Mouse (Mus musculus) spleen, adult 2 months (tissue): ENCODE data around the gene Foxk1. TPM values are rescaled to one million over a fixed set of nuclear protein-coding genes. Genes with fewer than 3 reads are reported as not detected.

Experiments used
- DNase-seq, 2 experiments: peaks; one replicate each; pipeline versions ENCODE4 v3.0.0 to v3.0.0-alpha.2; 2012 to 2021; ENCODE audit warnings: low spot score in 2 of 2, low read depth in 1 of 2
- H3K27ac ChIP-seq: fragments of 200-500 bp; 2 replicates; pipeline ENCODE4 v1.5.1; 2012; ENCODE audit warnings: low read length, inconsistent platforms; ENCODE audit not compliant: insufficient read depth
- H3K27me3 ChIP-seq: fragments of 200-500 bp; 2 replicates; pipeline ENCODE4 v1.6.1; 2012; ENCODE audit warnings: mild to moderate bottlenecking, moderate library complexity, low read length, inconsistent platforms; ENCODE audit not compliant: control insufficient read depth, insufficient read depth
- H3K36me3 ChIP-seq: fragments of 200-500 bp; 2 replicates; pipeline ENCODE4 v1.6.1; 2012; ENCODE audit warnings: mild to moderate bottlenecking, low read length, inconsistent platforms; ENCODE audit not compliant: control insufficient read depth, insufficient read depth
- H3K4me1 ChIP-seq: fragments of 200-500 bp; 2 replicates; pipeline ENCODE4 v1.6.1; 2011; ENCODE audit warnings: inconsistent platforms; ENCODE audit not compliant: control insufficient read depth, insufficient read depth, insufficient read length
- H3K4me3 ChIP-seq: fragments of 200-500 bp; 2 replicates; pipeline ENCODE4 v1.5.1; 2011; ENCODE audit warnings: mild to moderate bottlenecking, inconsistent platforms; ENCODE audit not compliant: insufficient read depth, insufficient read length; ENCODE audit errors: extremely low read depth
- CTCF ChIP-seq: fragments of 200-500 bp; IDR thresholded peaks from 2 replicates; pipeline ENCODE4 v1.5.1; 2011; ENCODE audit warnings: mild to moderate bottlenecking, inconsistent platforms; ENCODE audit not compliant: insufficient read depth, insufficient read length, insufficient replicate concordance; ENCODE audit errors: extremely low read depth
- POLR2A ChIP-seq: fragments of 200-500 bp; IDR thresholded peaks from 2 replicates; pipeline ENCODE4 v1.6.1; 2011; ENCODE audit warnings: low read depth, low read length, inconsistent platforms
- WGBS: fragments of 180-500 bp; shearing (Covaris S2); methylation state at CpG from one replicate; pipeline ENCODE4 v1.1.7; 2018; 5-methylcytosine and 5-hydroxymethylcytosine counted together
- polyA plus RNA-seq: library from polyadenylated mRNA; depleted of rRNA; stranded (reverse); fragments of >200 nt; gene quantifications from 2 replicates; pipeline ENCODE4 v1.2.3, GENCODE M21; 2012

The Foxk1 gene
- polyA plus RNA-seq, 1 experiment, result 39.2 TPM

- H3K36me3 ChIP-seq, result peaks cover 33% of the 10 kb centered on the region
- no peak overlapping the region for H3K27ac ChIP-seq
- H3K27me3 ChIP-seq, result no peaks in the 10 kb centered on the region
- TF ChIP-seq CTCF, result no peak
- no peak for TF ChIP-seq POLR2A
- no peak for DNase-seq
- WGBS, result 95% methylated on average over 12 of the region's 12 CpGs
- no peak overlapping the region for H3K4me3 ChIP-seq
- peaks cover 23% of the 10 kb centered on the region for H3K4me1 ChIP-seq
Observed at GRCm38 (mm10) chr5:142448623-142449022, 47.3 kb downstream of the Foxk1 start.

GRCm38 (mm10) chr5:142450846-142451245, 49.5 kb downstream of the Foxk1 start:
- no peak for DNase-seq
- H3K27me3 ChIP-seq, result no peaks in the 10 kb centered on the region
- H3K27ac ChIP-seq, result no peak overlapping the region
- 94% methylated on average over 9 of the region's 9 CpGs for WGBS
- H3K4me1 ChIP-seq, result peaks cover 3% of the 10 kb centered on the region; the same call in 1 of the 2 replicates
- H3K36me3 ChIP-seq, result peaks cover 49% of the 10 kb centered on the region
- H3K4me3 ChIP-seq, result no peak overlapping the region
- no peak for TF ChIP-seq CTCF
- no peak for TF ChIP-seq POLR2A

GRCm38 (mm10) chr5:142451759-142452158, 50.5 kb downstream of the Foxk1 start:
- no peak for DNase-seq

GRCm38 (mm10) chr5:142453742-142454141, 52.4 kb downstream of the Foxk1 start:
- TF ChIP-seq POLR2A, result no peak
- TF ChIP-seq CTCF, result no peak
- no peaks in the 10 kb centered on the region for H3K27me3 ChIP-seq
- H3K4me1 ChIP-seq, result no peaks in the 10 kb centered on the region
- WGBS, result 92% methylated on average over 13 of the region's 13 CpGs
- no peak overlapping the region for H3K27ac ChIP-seq
- H3K4me3 ChIP-seq, result no peak overlapping the region
- peaks cover 70% of the 10 kb centered on the region for H3K36me3 ChIP-seq
- no peak for DNase-seq

More at GRCm38 (mm10) chr5:142451759-142452158, 50.5 kb downstream of the Foxk1 start:
- TF ChIP-seq CTCF (no peak), POLR2A (no peak)
- no peak overlapping the region for H3K27ac ChIP-seq
- WGBS, result 50% methylated on average over 1 of the region's 1 CpGs
- peaks cover 58% of the 10 kb centered on the region for H3K36me3 ChIP-seq
- no peaks in the 10 kb centered on the region for H3K27me3 ChIP-seq
- H3K4me3 ChIP-seq, result no peak overlapping the region
- H3K4me1 ChIP-seq, result peaks cover 3% of the 10 kb centered on the region; the same call in 1 of the 2 replicates

- Histone ChIP-seq H3K27ac (no peak overlapping the region), H3K27me3 (no peaks in the 10 kb centered on the region), H3K36me3 (peaks cover 55% of the 10 kb centered on the region), H3K4me1 (no peaks in the 10 kb centered on the region), H3K4me3 (no peak overlapping the region)
- no peak for DNase-seq
- WGBS, result 83% methylated on average over 15 of the region's 15 CpGs
- TF ChIP-seq CTCF (no peak), POLR2A (no peak)
Observed at GRCm38 (mm10) chr5:142456318-142456717, 55.0 kb downstream of the Foxk1 start.

- TF ChIP-seq POLR2A (no peak), CTCF (no peak)
- H3K27me3 ChIP-seq, result no peaks in the 10 kb centered on the region
- no peak for DNase-seq
- H3K27ac ChIP-seq, result no peak overlapping the region
- no peak overlapping the region for H3K4me3 ChIP-seq
- H3K36me3 ChIP-seq, result peaks cover 51% of the 10 kb centered on the region
- H3K4me1 ChIP-seq, result no peaks in the 10 kb centered on the region
- 49% methylated on average over 10 of the region's 10 CpGs for WGBS
Observed at GRCm38 (mm10) chr5:142457345-142457744, 56.0 kb downstream of the Foxk1 start.

- H3K27me3 ChIP-seq, result no peaks in the 10 kb centered on the region
- no peaks in the 10 kb centered on the region for H3K4me1 ChIP-seq
- no peak overlapping the region for H3K4me3 ChIP-seq
- peaks cover 36% of the 10 kb centered on the region for H3K36me3 ChIP-seq
- H3K27ac ChIP-seq, result no peak overlapping the region
- no peak for DNase-seq
- WGBS, result 84% methylated on average over 17 of the region's 17 CpGs
- TF ChIP-seq CTCF, result no peak
- TF ChIP-seq POLR2A, result no peak
Observed at GRCm38 (mm10) chr5:142458791-142459557, 57.7 kb downstream of the Foxk1 start.
